Mouse (Mus musculus): Measurements from ENCODE around the gene Stard7.

DNA sequence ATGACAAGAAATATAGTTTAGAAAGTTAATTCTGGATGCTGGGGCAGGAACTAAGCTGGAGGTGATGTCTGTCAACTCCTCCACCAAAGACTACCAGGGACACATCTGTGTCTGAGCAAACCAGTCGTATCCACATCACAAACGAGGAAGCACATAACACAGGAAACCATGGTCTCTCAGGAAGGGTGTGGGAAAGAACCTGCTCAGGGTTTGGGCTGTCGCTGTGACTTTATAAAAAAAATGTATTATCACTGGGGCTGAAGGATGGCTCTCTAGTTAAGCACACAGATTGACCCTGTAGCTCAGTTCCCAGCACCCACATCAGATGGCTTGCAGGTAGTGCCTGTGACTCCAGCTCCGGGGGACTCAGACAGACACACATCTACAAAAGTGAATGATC, 49.1 kb downstream of the Stard7 start:
- TF ChIP-seq CTCF (IDR thresholded peaks at IDR 0.05; ENCODE audit: low read depth, low read length) = no peak
- no peak for TF ChIP-seq POLR2A (IDR thresholded peaks at IDR 0.05; ENCODE audit: extremely low read depth, insufficient read depth, low read length)

Data from liver, adult 2 months (tissue).